Comparison of ENCODE assay signal across 8 mouse cellular contexts in the genomic region with DNA sequence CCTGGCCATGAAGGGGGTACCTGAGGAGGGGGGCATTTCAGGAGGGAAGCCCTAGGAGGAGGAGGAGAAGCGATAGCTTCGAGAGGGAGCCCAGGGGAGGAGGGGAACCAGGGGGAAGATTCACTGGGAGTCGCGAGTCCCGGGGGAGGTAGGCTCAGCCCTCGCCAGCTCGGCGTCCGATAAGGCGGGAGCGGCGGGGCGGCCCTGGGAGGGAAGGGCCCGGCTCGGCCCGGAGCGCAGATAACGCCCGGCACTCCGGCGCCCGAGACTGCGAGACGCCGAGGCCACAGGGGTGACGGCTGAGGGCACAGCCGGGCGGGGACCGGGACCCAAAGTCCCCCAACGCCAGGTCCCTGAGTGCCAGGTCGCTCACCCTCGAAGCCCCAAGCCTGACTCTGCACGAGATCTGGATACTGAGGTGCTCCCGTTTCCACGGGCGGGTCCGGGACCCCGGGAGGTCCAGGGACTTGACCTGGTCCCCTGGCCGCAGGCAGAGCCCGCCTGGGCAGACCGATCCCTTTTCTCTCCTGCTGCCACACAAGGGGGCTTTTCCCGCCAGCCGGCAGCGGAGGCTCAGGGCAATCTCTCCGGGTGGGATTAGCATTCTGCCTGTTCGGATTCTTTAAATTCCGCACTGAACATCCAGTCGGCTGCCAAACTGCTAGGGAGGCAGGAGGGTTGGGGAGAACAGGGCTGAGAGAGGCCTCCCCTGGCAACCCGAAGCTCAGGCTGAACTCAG. TPM values are rescaled to one million over a fixed set of nuclear protein-coding genes. Genes with fewer than 3 reads are reported as not detected.
DNase-seq lines count a peak whose midpoint lies in the region; ATAC-seq and TF ChIP-seq lines count a peak whose summit lies in the region.

No protein-coding gene starts in this region.

- H3K27ac ChIP-seq in heart, embryonic 10.5 days, result peak overlapping the region; percentile 95
- peak overlapping the region; percentile 69 for H3K27ac ChIP-seq in kidney, postnatal 0 days
- H3K27ac ChIP-seq in thymus, adult 2 months (ENCODE audit: control insufficient read depth, insufficient read depth, low read length), result no peak overlapping the region

- no peaks in the 10 kb centered on the region for H3K36me3 ChIP-seq in heart, embryonic 10.5 days
- no peaks in the 10 kb centered on the region for H3K36me3 ChIP-seq in kidney, postnatal 0 days (ENCODE audit: insufficient read depth, low read length)
- no peaks in the 10 kb centered on the region for H3K36me3 ChIP-seq in thymus, adult 2 months (ENCODE audit: control insufficient read depth, insufficient read depth, low read length)

- TF ChIP-seq POLR2A in thymus, adult 2 months (IDR thresholded peaks at IDR 0.05; ENCODE audit: control insufficient read depth, extremely low read depth, insufficient read depth, low read length, poor library complexity), result no peak

- no peak; the same call in 1 of the 2 replicates for ATAC-seq in kidney, postnatal 0 days (replicated peaks; ENCODE audit: low FRiP score, low read depth)

- H3K27me3 ChIP-seq in heart, embryonic 10.5 days (ENCODE audit: insufficient read depth, poor library complexity, severe bottlenecking), result no peaks in the 10 kb centered on the region
- no peaks in the 10 kb centered on the region for H3K27me3 ChIP-seq in kidney, postnatal 0 days (ENCODE audit: insufficient read depth, low read length)
- H3K27me3 ChIP-seq in thymus, adult 2 months (ENCODE audit: control insufficient read depth, insufficient read depth, low read length), result no peaks in the 10 kb centered on the region

- under 1% methylated on average over 49 of the region's 49 CpGs for WGBS in heart, embryonic 10.5 days
- 3% methylated on average over 49 of the region's 49 CpGs for WGBS in kidney, postnatal 0 days
- WGBS in thymus, adult 2 months, result 34% methylated on average over 49 of the region's 49 CpGs

- peak; percentile 42 to 66 for DNase-seq in adrenal gland, adult (ENCODE audit: inconsistent age in 2 of 2, low spot score in 1 of 2)
- no peak for DNase-seq in adrenal gland, postnatal 4 days (ENCODE audit: low spot score in 2 of 2)
- DNase-seq in embryo, embryonic 10 days (ENCODE audit: low spot score), result peak; percentile 68
- peak; percentile 88 for DNase-seq in heart, embryonic 10.5 days (ENCODE audit: low spot score)
- DNase-seq in kidney, postnatal 0 days (ENCODE audit: low spot score), result peak; percentile 66
- DNase-seq in lung, postnatal 36 days, result peak; percentile 63
- peak; percentile 81 to 89 for DNase-seq in spleen, postnatal 4 days (ENCODE audit: low spot score in 2 of 2)
- DNase-seq in thymus, adult 2 months, result no peak

- TF ChIP-seq CTCF in kidney, postnatal 0 days (IDR thresholded peaks at IDR 0.05; ENCODE audit: low read depth), result no peak
- no peak for TF ChIP-seq CTCF in thymus, adult 2 months (IDR thresholded peaks at IDR 0.05; ENCODE audit: borderline replicate concordance, control insufficient read depth, extremely low read depth, insufficient read depth, low read length, poor library complexity)

- no peaks in the 10 kb centered on the region for H3K9me3 ChIP-seq in heart, embryonic 10.5 days
- no peaks in the 10 kb centered on the region for H3K9me3 ChIP-seq in kidney, postnatal 0 days (replicated peaks; ENCODE audit: low read length)

- peaks cover 66% of the 10 kb centered on the region for H3K4me1 ChIP-seq in heart, embryonic 10.5 days
- H3K4me1 ChIP-seq in kidney, postnatal 0 days (replicated peaks; ENCODE audit: insufficient read depth, low read length), result peaks cover 12% of the 10 kb centered on the region
- no peaks in the 10 kb centered on the region for H3K4me1 ChIP-seq in thymus, adult 2 months (replicated peaks; ENCODE audit: control insufficient read depth, insufficient read depth, low read length)

- peak overlapping the region; percentile 59 for H3K4me3 ChIP-seq in heart, embryonic 10.5 days
- H3K4me3 ChIP-seq in kidney, postnatal 0 days (replicated peaks; ENCODE audit: low read depth, low read length), result peak overlapping the region; percentile 33
- H3K4me3 ChIP-seq in thymus, adult 2 months (ENCODE audit: control insufficient read depth, insufficient read depth, low read length), result no peak overlapping the region

- H3K9ac ChIP-seq in kidney, postnatal 0 days (ENCODE audit: low read depth, low read length), result peak overlapping the region; percentile 62; the same call in 1 of the 2 replicates

- peak overlapping the region; percentile 83 for H3K4me2 ChIP-seq in kidney, postnatal 0 days (ENCODE audit: low read length)

RNA-seq across cellular contexts. Expression of gene Lctl, which starts 32.1 kb away (rescaled TPM):
- total RNA-seq in adrenal gland, postnatal 4 days (2021), result 1 to 10 TPM in 1 of 2 experiments, under 1 TPM in 1; 0.87 to 1.1 TPM
- polyA plus RNA-seq in heart, embryonic 10.5 days (2016; fragmentation: Nextera tagmentation; extraction: Ambion mirVana), result not detected in 2 replicates
- polyA plus RNA-seq in kidney, postnatal 0 days (2015; fragmentation: Nextera tagmentation; extraction: Ambion mirVana), result 0.23 and 0.29 TPM in 2 replicates
- polyA plus RNA-seq in thymus, adult 2 months (2012; rRNA removed), result 1.4 and 2.7 TPM in 2 replicates

Comparison
In these comparisons a context has a peak if more than half of its experiments do, and no peak if none do; other contexts are left out.
1. DNase-seq: peak in adrenal gland, adult (2 of 2), embryo, embryonic 10 days (single experiment), heart, embryonic 10.5 days (single experiment), kidney, postnatal 0 days (single experiment), lung, postnatal 36 days (single experiment) and spleen, postnatal 4 days (2 of 2); none in adrenal gland, postnatal 4 days (0 of 2) and thymus, adult 2 months (single experiment).